Mouse (Mus musculus) neural tube, embryonic 14.5 days (tissue): ENCODE measurements around the gene Syap1. TPM values are rescaled to one million over a fixed set of nuclear protein-coding genes. Genes with fewer than 3 reads are reported as not detected.

Experiments used
- microRNA counts: library from miRNA; unstranded; fragments of <30 nt; microRNA quantifications from one replicate; lab custom pipeline; 2016
- microRNA-seq: library from miRNA; unstranded; fragments of <30 nt; microRNA quantifications from one replicate; pipeline ENCODE4, GENCODE M21; 2016
- polyA plus RNA-seq: library from polyadenylated mRNA; unstranded; fragments of >200 nt; fragmentation: Nextera tagmentation; extraction: Ambion mirVana; gene quantifications from 2 replicates; pipeline ENCODE4 v1.2.1, GENCODE M21; 2014

The Syap1 gene
- polyA plus RNA-seq, 1 experiment from 2014 or later, result 34.6 TPM

MicroRNAs within 50 kb of the gene (microRNA counts, 519-probe panel; counts per million panel counts)
- microRNA mmu-miR-3473 (lab: Ali Mortazavi, UCI), result not detected

Small RNA genes within 50 kb of the gene (microRNA-seq; reads per million reads assigned to microRNA genes)
- not detected for gene Mir3473a

Other genes starting within 250 kb of the Syap1 start
- gene Reps2, start 244.8 kb downstream of the Syap1 start, polyA plus RNA-seq, result 3.6 and 4.0 TPM in 2 replicates
- gene Rbbp7, start 128.0 kb downstream of the Syap1 start, polyA plus RNA-seq, result 200 and 215 TPM in 2 replicates
- 13.6 and 15.0 TPM in 2 replicates for gene Txlng, start 59.0 kb downstream of the Syap1 start, polyA plus RNA-seq
- gene Ctps2, start 12.8 kb upstream of the Syap1 start, polyA plus RNA-seq, result 93.3 and 101 TPM in 2 replicates
- gene S100g, start 76.2 kb upstream of the Syap1 start, polyA plus RNA-seq, result 0.50 and 0.64 TPM in 2 replicates